Mouse (Mus musculus): Measurements from ENCODE around the gene Cnnm3.

Cnnm3 gene

GRCm38 (mm10) chr1:36575347-36575746 is 63.7 kb downstream of the Cnnm3 start:
- DNase-seq (ENCODE audit: low spot score in 2 of 2) = no peak

GRCm38 (mm10) chr1:36576991-36577675 is 65.5 kb downstream of the Cnnm3 start:
- DNase-seq (ENCODE audit: low spot score in 2 of 2) = no peak
